Mouse (Mus musculus) olfactory bulb, adult 2 months (tissue): Measurements from ENCODE around the gene Limk2.

ENCODE experiments used
- CTCF ChIP-seq: fragments of 200-500 bp; IDR thresholded peaks from 2 replicates; pipeline ENCODE4 v1.5.1; 2012; ENCODE audit warnings: low read depth, mild to moderate bottlenecking, low read length, moderate library complexity; ENCODE audit not compliant: insufficient read depth
- POLR2A ChIP-seq: fragments of 200-500 bp; IDR thresholded peaks from 2 replicates; pipeline ENCODE4 v1.6.1; 2012; ENCODE audit warnings: mild to moderate bottlenecking, low read depth, low read length, moderate library complexity; ENCODE audit not compliant: insufficient read depth

DNA sequence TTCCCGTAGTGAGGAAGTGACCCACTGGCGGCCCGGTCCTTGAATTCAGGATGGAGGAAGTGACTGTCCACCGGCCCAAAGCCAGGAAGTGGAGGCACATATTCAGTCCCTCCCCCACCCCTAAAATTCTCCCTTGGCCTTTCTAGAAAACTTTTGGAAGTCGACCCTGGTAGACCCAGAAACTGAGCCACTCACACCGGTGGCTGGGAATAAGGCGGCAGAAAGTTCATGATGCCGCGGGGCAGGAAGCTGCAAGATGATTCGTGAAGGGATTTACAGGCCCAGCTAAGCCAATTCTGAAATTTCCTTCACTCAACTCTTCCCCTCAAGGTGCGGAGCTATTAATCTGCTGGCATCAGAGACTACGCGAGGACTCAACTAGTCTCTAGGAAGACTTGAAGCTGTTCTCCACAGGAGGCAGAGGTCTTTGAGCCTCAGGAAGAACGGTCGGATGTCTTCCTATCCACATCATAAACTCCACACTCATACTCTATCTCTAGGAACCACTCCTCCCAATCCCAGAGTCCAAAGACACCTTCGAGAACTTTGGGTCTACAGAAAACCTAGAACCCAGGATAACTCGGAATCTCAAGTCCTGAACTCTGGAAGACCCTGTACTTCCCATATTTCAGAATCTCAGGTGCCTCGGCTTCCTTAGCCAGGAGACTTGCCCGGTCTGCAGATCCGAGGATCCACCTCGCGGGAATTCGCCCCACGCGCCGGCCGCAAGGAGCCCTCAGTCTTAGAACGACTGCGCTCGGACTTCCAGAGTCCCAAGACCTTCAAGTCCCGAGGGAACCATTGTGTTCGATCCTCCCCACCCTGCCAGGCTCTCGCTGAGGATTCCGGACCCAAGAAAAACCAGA is 625 bp downstream of the Limk2 start:
- TF ChIP-seq CTCF (no peak), POLR2A (no peak)
